Mouse (Mus musculus) heart, embryonic 16.5 days (tissue): ENCODE data around the gene Slc23a2. TPM values are rescaled to one million over a fixed set of nuclear protein-coding genes. Genes with fewer than 3 reads are reported as not detected.

ENCODE experiments used
- ATAC-seq: fragments of 200-750 bp; cut with Nextera tagmentation; replicated peaks from 2 replicates; pipeline ENCODE4 v1.8.0; 2017; ENCODE audit warnings: moderate number of reproducible peaks; ENCODE audit not compliant: insufficient read depth, low FRiP score; ENCODE audit errors: extremely low read depth
- H3K27ac ChIP-seq: fragments of 300-500 bp; sonication (generic); 2 replicates; pipeline ENCODE4 v1.5.1; 2014; ENCODE audit warnings: mild to moderate bottlenecking, low read length, control low read depth, moderate library complexity
- H3K27me3 ChIP-seq: fragments of 300-500 bp; sonication (generic); 2 replicates; pipeline ENCODE4 v1.6.1; 2014; ENCODE audit warnings: low read length, mixed read lengths; ENCODE audit not compliant: control insufficient read depth, insufficient read depth
- H3K36me3 ChIP-seq: fragments of 300-500 bp; sonication (generic); 2 replicates; pipeline ENCODE4 v1.6.1; 2014; ENCODE audit not compliant: control insufficient read depth, insufficient read depth
- H3K4me1 ChIP-seq: fragments of 300-500 bp; sonication (generic); 2 replicates; pipeline ENCODE4 v1.6.1; 2014; ENCODE audit warnings: low read length, mixed read lengths; ENCODE audit not compliant: control insufficient read depth, insufficient read depth
- H3K4me2 ChIP-seq: fragments of 300-500 bp; sonication (generic); 2 replicates; pipeline ENCODE4 v1.6.1; 2014; ENCODE audit warnings: low read depth, mild to moderate bottlenecking, control low read depth, low read length
- H3K4me3 ChIP-seq: fragments of 300-500 bp; sonication (generic); 2 replicates; pipeline ENCODE4 v1.5.1; 2014; ENCODE audit warnings: mild to moderate bottlenecking, control low read depth, low read length
- H3K9ac ChIP-seq: fragments of 300-500 bp; sonication (generic); 2 replicates; pipeline ENCODE4 v1.6.1; 2014; ENCODE audit warnings: low read length, control low read depth
- H3K9me3 ChIP-seq: fragments of 300-500 bp; sonication (generic); replicated peaks from 2 replicates; pipeline ENCODE4 v1.6.1; 2016; ENCODE audit warnings: low read length; ENCODE audit not compliant: control insufficient read depth
- WGBS: fragments of 180-500 bp; shearing (Covaris S2); extraction: QIAGEN DNeasy Blood & Tissue Kit; methylation state at CpG from one replicate; pipeline ENCODE4 v1.1.7; 2014; 5-methylcytosine and 5-hydroxymethylcytosine counted together
- polyA plus RNA-seq: library from polyadenylated mRNA; unstranded; fragments of >200 nt; fragmentation: Nextera tagmentation; extraction: Ambion mirVana; gene quantifications from 2 replicates; pipeline ENCODE4 v1.2.1, GENCODE M21; 2015

Gene Slc23a2
- polyA plus RNA-seq, 1 experiment from 2014 or later = 9.5 TPM

- ATAC-seq = no peak
- H3K4me1 ChIP-seq = peaks cover 26% of the 10 kb centered on the region
Measured at GRCm38 (mm10) chr2:132111905-132112304, 33.0 kb downstream of the Slc23a2 start.

GRCm38 (mm10) chr2:132111266-132111665, 33.6 kb downstream of the Slc23a2 start:
- Histone ChIP-seq H3K27me3 (no peaks in the 10 kb centered on the region), H3K36me3 (no peaks in the 10 kb centered on the region), H3K27ac (peak overlapping the region; percentile 35; the same call in 1 of the 2 replicates), H3K4me1 (peaks cover 32% of the 10 kb centered on the region), H3K4me3 (no peak overlapping the region), H3K9me3 (no peaks in the 10 kb centered on the region), H3K9ac (peak overlapping the region; percentile 50), H3K4me2 (peak overlapping the region; percentile 42; the same call in 1 of the 2 replicates)
- peak; percentile 59 for ATAC-seq
- WGBS = 39% methylated on average over 9 of the region's 9 CpGs

More at GRCm38 (mm10) chr2:132111905-132112304, 33.0 kb downstream of the Slc23a2 start:
- no peak overlapping the region for H3K9ac ChIP-seq
- H3K4me3 ChIP-seq = no peak overlapping the region
- H3K27ac ChIP-seq = no peak overlapping the region
- no peaks in the 10 kb centered on the region for H3K36me3 ChIP-seq
- no peaks in the 10 kb centered on the region for H3K9me3 ChIP-seq
- H3K27me3 ChIP-seq = no peaks in the 10 kb centered on the region
- 51% methylated on average over 2 of the region's 2 CpGs for WGBS
- H3K4me2 ChIP-seq = no peak overlapping the region

GRCm38 (mm10) chr2:132110702-132111101, 34.2 kb downstream of the Slc23a2 start:
- no peaks in the 10 kb centered on the region for H3K36me3 ChIP-seq
- 33% methylated on average over 3 of the region's 3 CpGs for WGBS
- H3K4me2 ChIP-seq = no peak overlapping the region
- H3K4me3 ChIP-seq = no peak overlapping the region
- H3K4me1 ChIP-seq = peaks cover 38% of the 10 kb centered on the region
- H3K27me3 ChIP-seq = no peaks in the 10 kb centered on the region
- no peaks in the 10 kb centered on the region for H3K9me3 ChIP-seq
- 0 out of 2 replicates have a peak overlapping the region, but pooled peaks have one; percentile 29 for H3K9ac ChIP-seq
- peak; percentile 43; the same call in 1 of the 2 replicates for ATAC-seq
- H3K27ac ChIP-seq = peak overlapping the region; percentile 35; the same call in 1 of the 2 replicates

DNA sequence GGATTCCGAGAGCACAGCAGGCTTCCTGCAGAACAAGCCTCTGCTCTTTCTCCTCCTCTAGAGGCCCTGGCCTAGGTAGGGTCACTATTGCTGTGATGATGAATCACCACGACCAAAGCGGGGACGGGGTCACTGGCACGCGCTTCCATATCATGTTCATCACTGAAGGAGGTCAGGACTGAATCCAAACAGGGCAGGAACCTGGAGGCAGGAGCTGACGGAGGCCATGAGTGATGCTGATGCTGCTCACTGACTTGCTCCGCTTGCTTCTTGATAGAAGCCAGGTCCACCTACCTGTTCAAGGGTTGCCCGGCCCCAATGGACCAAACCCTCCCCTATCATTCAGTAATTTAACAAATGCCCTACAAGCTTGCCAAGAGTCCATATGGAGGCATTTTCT, 35.9 kb downstream of the Slc23a2 start:
- Histone ChIP-seq H3K4me3 (no peak overlapping the region), H3K4me1 (peaks cover 41% of the 10 kb centered on the region), H3K27me3 (no peaks in the 10 kb centered on the region), H3K27ac (no peak overlapping the region), H3K9ac (no peak overlapping the region), H3K9me3 (no peaks in the 10 kb centered on the region), H3K4me2 (no peak overlapping the region), H3K36me3 (no peaks in the 10 kb centered on the region)
- ATAC-seq = no peak
- 95% methylated on average over 9 of the region's 9 CpGs for WGBS

- peaks cover 47% of the 10 kb centered on the region for H3K4me1 ChIP-seq
Measured at GRCm38 (mm10) chr2:132107611-132108010, 37.3 kb downstream of the Slc23a2 start.

DNA sequence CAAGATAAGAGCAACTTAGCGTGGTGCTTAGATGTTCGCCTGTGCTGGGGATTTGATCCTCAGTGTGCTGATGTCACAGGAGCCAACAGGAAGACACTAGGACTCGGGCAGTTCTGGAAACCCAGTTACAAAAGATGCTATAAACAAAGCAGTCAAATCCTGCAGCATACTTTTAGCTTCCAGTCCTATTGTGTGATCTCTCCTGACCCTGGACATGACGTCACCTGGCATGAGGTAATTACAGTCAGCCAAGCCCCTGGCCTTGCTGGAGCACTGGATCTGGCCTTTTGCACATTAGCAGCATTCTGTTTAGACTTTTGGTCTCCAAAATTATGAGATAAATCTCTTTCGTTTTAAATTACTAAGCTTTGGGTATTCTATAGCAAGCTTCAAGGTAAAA, 38.8 kb downstream of the Slc23a2 start:
- no peak overlapping the region for H3K4me2 ChIP-seq
- no peaks in the 10 kb centered on the region for H3K27me3 ChIP-seq
- 44% methylated on average over 5 of the region's 5 CpGs for WGBS
- no peaks in the 10 kb centered on the region for H3K36me3 ChIP-seq
- peaks cover 47% of the 10 kb centered on the region for H3K4me1 ChIP-seq
- H3K27ac ChIP-seq = peak overlapping the region; percentile 51
- no peak overlapping the region for H3K9ac ChIP-seq
- ATAC-seq = no peak
- no peak overlapping the region for H3K4me3 ChIP-seq
- H3K9me3 ChIP-seq = no peaks in the 10 kb centered on the region

More at GRCm38 (mm10) chr2:132107611-132108010, 37.3 kb downstream of the Slc23a2 start:
- Histone ChIP-seq H3K36me3 (no peaks in the 10 kb centered on the region), H3K27me3 (no peaks in the 10 kb centered on the region), H3K9ac (no peak overlapping the region), H3K4me2 (peak overlapping the region; percentile 28; the same call in 1 of the 2 replicates), H3K9me3 (no peaks in the 10 kb centered on the region), H3K27ac (peak overlapping the region; percentile 67), H3K4me3 (no peak overlapping the region)
- WGBS = 34% methylated on average over 9 of the region's 9 CpGs
- no peak for ATAC-seq

- H3K4me2 ChIP-seq = peak overlapping the region; percentile 53
- H3K9me3 ChIP-seq = no peaks in the 10 kb centered on the region
- H3K4me3 ChIP-seq = peak overlapping the region; percentile 29
- H3K27me3 ChIP-seq = no peaks in the 10 kb centered on the region
- no peaks in the 10 kb centered on the region for H3K36me3 ChIP-seq
- H3K27ac ChIP-seq = peak overlapping the region; percentile 69
- peaks cover 41% of the 10 kb centered on the region for H3K4me1 ChIP-seq
- WGBS = 8% methylated on average over 8 of the region's 8 CpGs
- 0 out of 2 replicates have a peak, but pooled peaks have one; percentile 54 for ATAC-seq
- peak overlapping the region; percentile 53; the same call in 1 of the 2 replicates for H3K9ac ChIP-seq
Measured at GRCm38 (mm10) chr2:132103265-132103664, 41.6 kb downstream of the Slc23a2 start.

GRCm38 (mm10) chr2:132102505-132103130, 42.3 kb downstream of the Slc23a2 start:
- Histone ChIP-seq H3K27ac (peak overlapping the region; percentile 69), H3K4me3 (peak overlapping the region; percentile 29), H3K4me1 (peaks cover 36% of the 10 kb centered on the region)

DNA sequence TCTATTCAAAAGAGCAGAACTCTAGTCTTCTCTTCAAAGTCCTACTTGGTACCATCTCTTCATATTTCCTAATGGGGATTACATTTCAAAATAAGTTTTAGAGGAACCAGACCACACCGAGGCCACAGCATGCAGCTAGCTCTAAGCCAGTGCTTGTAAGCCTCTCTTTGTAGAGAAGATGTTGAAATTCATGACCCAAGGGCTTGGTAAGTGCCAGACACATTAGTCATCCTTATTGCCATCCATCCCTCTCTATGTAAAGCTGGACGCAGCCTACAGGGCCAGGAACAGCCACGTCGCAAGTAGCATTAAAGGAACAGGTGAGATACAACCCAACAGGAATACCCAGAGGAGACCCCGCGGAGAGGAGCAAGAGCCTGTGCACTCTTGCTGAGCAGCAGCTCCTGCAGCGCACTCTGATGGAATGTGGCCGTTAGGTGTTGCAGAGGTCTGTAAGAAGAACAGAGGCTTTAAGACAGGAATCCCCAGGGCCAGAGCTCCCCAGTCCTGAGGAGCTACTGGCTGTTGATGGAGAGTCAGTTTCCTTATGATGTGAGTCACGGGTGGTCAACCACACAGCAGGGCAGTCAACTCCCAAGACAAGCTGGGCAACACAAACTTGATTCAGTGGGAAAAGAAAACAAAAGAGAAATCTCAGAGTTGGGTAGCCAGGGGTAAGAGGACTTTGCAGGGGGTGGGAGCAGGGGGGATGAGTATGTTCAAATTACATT, 45.8 kb downstream of the Slc23a2 start:
- Histone ChIP-seq H3K4me1 (peaks cover 17% of the 10 kb centered on the region), H3K27ac (no peak overlapping the region), H3K4me2 (no peak overlapping the region), H3K9ac (no peak overlapping the region), H3K27me3 (no peaks in the 10 kb centered on the region), H3K36me3 (no peaks in the 10 kb centered on the region), H3K4me3 (no peak overlapping the region), H3K9me3 (no peaks in the 10 kb centered on the region)
- WGBS = 63% methylated on average over 9 of the region's 9 CpGs
- ATAC-seq = no peak

More at GRCm38 (mm10) chr2:132102505-132103130, 42.3 kb downstream of the Slc23a2 start:
- H3K36me3 ChIP-seq = no peaks in the 10 kb centered on the region
- H3K4me2 ChIP-seq = peak overlapping the region; percentile 53
- no peak for ATAC-seq
- peak overlapping the region; percentile 53; the same call in 1 of the 2 replicates for H3K9ac ChIP-seq
- H3K27me3 ChIP-seq = no peaks in the 10 kb centered on the region
- no peaks in the 10 kb centered on the region for H3K9me3 ChIP-seq
- WGBS = 56% methylated on average over 10 of the region's 10 CpGs
